Mouse (Mus musculus): ENCODE measurements around the gene Gsto2.

Gsto2 gene

GRCm38 (mm10) chr19:47915251-47915650, 49.9 kb downstream of the Gsto2 start:
- H3K36me3 ChIP-seq (ENCODE audit: insufficient read depth, low read length), result no peaks in the 10 kb centered on the region
- H3K4me3 ChIP-seq (replicated peaks; ENCODE audit: low read length), result no peak overlapping the region
- H3K27me3 ChIP-seq (ENCODE audit: insufficient read depth, low read length), result peaks cover 50% of the 10 kb centered on the region
- peaks cover 19% of the 10 kb centered on the region for H3K4me1 ChIP-seq (replicated peaks; ENCODE audit: low read depth, low read length)
- H3K9me3 ChIP-seq (ENCODE audit: low read length), result no peaks in the 10 kb centered on the region
- TF ChIP-seq CTCF (conservative IDR thresholded peaks at IDR 0.05; ENCODE audit: low read length) (no peak), POU5F1 (IDR thresholded peaks at IDR 0.05; ENCODE audit: borderline replicate concordance, low read length) (no peak), NANOG (IDR thresholded peaks at IDR 0.05; ENCODE audit: borderline replicate concordance, low read length) (no peak)

- TF ChIP-seq POU5F1 (IDR thresholded peaks at IDR 0.05; ENCODE audit: borderline replicate concordance, low read length), result no peak
- no peak for TF ChIP-seq NANOG (IDR thresholded peaks at IDR 0.05; ENCODE audit: borderline replicate concordance, low read length)
- no peak for TF ChIP-seq CTCF (conservative IDR thresholded peaks at IDR 0.05; ENCODE audit: low read length)
- Histone ChIP-seq H3K4me1 (replicated peaks; ENCODE audit: low read depth, low read length) (peaks cover 18% of the 10 kb centered on the region), H3K4me3 (replicated peaks; ENCODE audit: low read length) (no peak overlapping the region), H3K36me3 (ENCODE audit: insufficient read depth, low read length) (no peaks in the 10 kb centered on the region), H3K27me3 (ENCODE audit: insufficient read depth, low read length) (peaks cover 42% of the 10 kb centered on the region), H3K9me3 (ENCODE audit: low read length) (no peaks in the 10 kb centered on the region)
Observed at GRCm38 (mm10) chr19:47917396-47917795, 52.1 kb downstream of the Gsto2 start.

- TF ChIP-seq NANOG (IDR thresholded peaks at IDR 0.05; ENCODE audit: borderline replicate concordance, low read length) (no peak), CTCF (conservative IDR thresholded peaks at IDR 0.05; ENCODE audit: low read length) (no peak), POU5F1 (IDR thresholded peaks at IDR 0.05; ENCODE audit: borderline replicate concordance, low read length) (no peak)
- Histone ChIP-seq H3K9me3 (ENCODE audit: low read length) (no peaks in the 10 kb centered on the region), H3K36me3 (ENCODE audit: insufficient read depth, low read length) (no peaks in the 10 kb centered on the region), H3K4me1 (replicated peaks; ENCODE audit: low read depth, low read length) (peaks cover 18% of the 10 kb centered on the region), H3K27me3 (ENCODE audit: insufficient read depth, low read length) (peaks cover 42% of the 10 kb centered on the region), H3K4me3 (replicated peaks; ENCODE audit: low read length) (peak overlapping the region; percentile 84)
Observed at GRCm38 (mm10) chr19:47918016-47918415, 52.7 kb downstream of the Gsto2 start.

- Histone ChIP-seq H3K4me3 (replicated peaks; ENCODE audit: low read length) (peak overlapping the region; percentile 84), H3K9me3 (ENCODE audit: low read length) (no peaks in the 10 kb centered on the region), H3K4me1 (replicated peaks; ENCODE audit: low read depth, low read length) (peaks cover 18% of the 10 kb centered on the region), H3K27me3 (ENCODE audit: insufficient read depth, low read length) (peaks cover 42% of the 10 kb centered on the region), H3K36me3 (ENCODE audit: insufficient read depth, low read length) (no peaks in the 10 kb centered on the region)
- no peak for TF ChIP-seq CTCF (conservative IDR thresholded peaks at IDR 0.05; ENCODE audit: low read length)
- TF ChIP-seq POU5F1 (IDR thresholded peaks at IDR 0.05; ENCODE audit: borderline replicate concordance, low read length), result no peak
- TF ChIP-seq NANOG (IDR thresholded peaks at IDR 0.05; ENCODE audit: borderline replicate concordance, low read length), result no peak
Observed at GRCm38 (mm10) chr19:47918455-47919101, 53.2 kb downstream of the Gsto2 start.

- Histone ChIP-seq H3K4me1 (replicated peaks; ENCODE audit: low read depth, low read length) (peaks cover 18% of the 10 kb centered on the region), H3K36me3 (ENCODE audit: insufficient read depth, low read length) (no peaks in the 10 kb centered on the region), H3K27me3 (ENCODE audit: insufficient read depth, low read length) (peaks cover 42% of the 10 kb centered on the region), H3K4me3 (replicated peaks; ENCODE audit: low read length) (peak within 1 kb of the TSS; percentile 84), H3K9me3 (ENCODE audit: low read length) (no peaks in the 10 kb centered on the region)
- peak; percentile 34; the same call in 1 of the 2 replicates for TF ChIP-seq CTCF (conservative IDR thresholded peaks at IDR 0.05; ENCODE audit: low read length)
- TF ChIP-seq POU5F1 (IDR thresholded peaks at IDR 0.05; ENCODE audit: borderline replicate concordance, low read length), result no peak
Observed at GRCm38 (mm10) chr19:47919126-47919965, 54.0 kb downstream of the Gsto2 start, which contains the start of the genes Cfap43 and Itprip. Gene Cfap43, minus strand, starts transcription at chr19:47919287. Gene Itprip, minus strand, starts transcription at chr19:47919299.

- Histone ChIP-seq H3K9me3 (ENCODE audit: low read length) (no peaks in the 10 kb centered on the region), H3K4me3 (replicated peaks; ENCODE audit: low read length) (no peak overlapping the region; the same call in 1 of the 2 replicates), H3K27me3 (ENCODE audit: insufficient read depth, low read length) (peaks cover 42% of the 10 kb centered on the region)
Observed at GRCm38 (mm10) chr19:47919966-47920375, 54.6 kb downstream of the Gsto2 start.

GRCm38 (mm10) chr19:47925819-47926218, 60.5 kb downstream of the Gsto2 start:
- TF ChIP-seq NANOG (IDR thresholded peaks at IDR 0.05; ENCODE audit: borderline replicate concordance, low read length) (no peak), CTCF (conservative IDR thresholded peaks at IDR 0.05; ENCODE audit: low read length) (no peak), POU5F1 (IDR thresholded peaks at IDR 0.05; ENCODE audit: borderline replicate concordance, low read length) (no peak)
- Histone ChIP-seq H3K4me1 (replicated peaks; ENCODE audit: low read depth, low read length) (no peaks in the 10 kb centered on the region), H3K36me3 (ENCODE audit: insufficient read depth, low read length) (no peaks in the 10 kb centered on the region), H3K9me3 (ENCODE audit: low read length) (0 out of 2 replicates have a peak, but pooled peaks cover 5% of the 10 kb centered on the region), H3K4me3 (replicated peaks; ENCODE audit: low read length) (no peak overlapping the region), H3K27me3 (ENCODE audit: insufficient read depth, low read length) (no peaks in the 10 kb centered on the region; the same call in 1 of the 2 replicates)

More at GRCm38 (mm10) chr19:47919966-47920375, 54.6 kb downstream of the Gsto2 start:
- TF ChIP-seq NANOG (IDR thresholded peaks at IDR 0.05; ENCODE audit: borderline replicate concordance, low read length), result no peak
- no peak for TF ChIP-seq POU5F1 (IDR thresholded peaks at IDR 0.05; ENCODE audit: borderline replicate concordance, low read length)
- TF ChIP-seq CTCF (conservative IDR thresholded peaks at IDR 0.05; ENCODE audit: low read length), result no peak
- peaks cover 18% of the 10 kb centered on the region for H3K4me1 ChIP-seq (replicated peaks; ENCODE audit: low read depth, low read length)
- H3K36me3 ChIP-seq (ENCODE audit: insufficient read depth, low read length), result no peaks in the 10 kb centered on the region

- no peak for TF ChIP-seq NANOG (IDR thresholded peaks at IDR 0.05; ENCODE audit: borderline replicate concordance, low read length)
- TF ChIP-seq CTCF (conservative IDR thresholded peaks at IDR 0.05; ENCODE audit: low read length), result no peak
- TF ChIP-seq POU5F1 (IDR thresholded peaks at IDR 0.05; ENCODE audit: borderline replicate concordance, low read length), result no peak
- Histone ChIP-seq H3K4me1 (replicated peaks; ENCODE audit: low read depth, low read length) (no peaks in the 10 kb centered on the region), H3K4me3 (replicated peaks; ENCODE audit: low read length) (no peak overlapping the region), H3K27me3 (ENCODE audit: insufficient read depth, low read length) (no peaks in the 10 kb centered on the region), H3K36me3 (ENCODE audit: insufficient read depth, low read length) (no peaks in the 10 kb centered on the region), H3K9me3 (ENCODE audit: low read length) (0 out of 2 replicates have a peak, but pooled peaks cover 5% of the 10 kb centered on the region)
Observed at GRCm38 (mm10) chr19:47927032-47927431, 61.7 kb downstream of the Gsto2 start.

All from E14TG2a.4 (cell line).